Mouse (Mus musculus) layer of hippocampus, postnatal 10 days (tissue): Measurements from ENCODE around the gene Cage1. TPM values are rescaled to one million over a fixed set of nuclear protein-coding genes. Genes with fewer than 3 reads are reported as not detected.

Experiments
- DNase-seq, 2 experiments: peaks; one replicate each; pipeline ENCODE4 v3.0.0; 2021; ENCODE audit warnings: low spot score in 2 of 2
- long read RNA-seq: library from polyadenylated mRNA; stranded (forward); transcript quantifications from one replicate; pipeline ENCODE4 v2.0.0, GENCODE M21; 2023
- total RNA-seq, 2 experiments: library from RNA; stranded (reverse); gene quantifications; 2 replicates each; pipeline ENCODE4 v1.2.3; 2021

Cage1 gene
- total RNA-seq, result 1 to 10 TPM; 2.0 to 3.1 TPM
- long read RNA-seq, partial matches to known transcripts, result 1 of 5 reads
- long read RNA-seq, other reads (novel, unspliced or antisense), result 3 of 5 reads

GRCm38 (mm10) chr13:38037044-38037687, at the start of gene Cage1:
TSS of gene Cage1 (minus strand) at chr13:38037069.
- DNase-seq, result peak; percentile 94 to 96

- DNase-seq, result no peak
Measured at GRCm38 (mm10) chr13:38081161-38081560, 44.3 kb upstream of the Cage1 start.

GRCm38 (mm10) chr13:38080725-38081124, 43.9 kb upstream of the Cage1 start:
- DNase-seq, result no peak

- no peak for DNase-seq
Measured at GRCm38 (mm10) chr13:38080014-38080413, 43.1 kb upstream of the Cage1 start.

DNA sequence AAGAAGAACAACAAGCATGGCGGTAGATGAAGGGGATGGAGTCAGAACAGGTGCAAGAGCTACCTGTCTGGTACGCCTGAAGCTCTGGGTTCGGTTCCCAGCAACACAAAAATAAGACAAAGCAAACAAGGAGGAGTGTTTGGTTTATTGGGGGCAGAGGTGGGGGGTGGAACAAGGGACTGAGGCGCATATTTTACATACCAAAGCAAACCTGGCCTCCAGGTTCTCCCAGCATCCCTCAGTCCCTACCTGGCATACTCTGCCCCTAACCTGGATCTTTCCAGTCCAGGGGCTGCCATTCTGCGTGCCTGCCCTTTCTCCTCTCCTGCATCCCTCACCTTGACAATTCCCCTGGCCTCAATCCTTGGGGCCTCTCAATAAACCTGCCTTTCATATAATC, 42.5 kb upstream of the Cage1 start:
- DNase-seq, result no peak

- no peak for DNase-seq
Measured at GRCm38 (mm10) chr13:38078836-38079235, 42.0 kb upstream of the Cage1 start.

GRCm38 (mm10) chr13:38077113-38077512, 40.2 kb upstream of the Cage1 start:
- DNase-seq, result no peak

DNA sequence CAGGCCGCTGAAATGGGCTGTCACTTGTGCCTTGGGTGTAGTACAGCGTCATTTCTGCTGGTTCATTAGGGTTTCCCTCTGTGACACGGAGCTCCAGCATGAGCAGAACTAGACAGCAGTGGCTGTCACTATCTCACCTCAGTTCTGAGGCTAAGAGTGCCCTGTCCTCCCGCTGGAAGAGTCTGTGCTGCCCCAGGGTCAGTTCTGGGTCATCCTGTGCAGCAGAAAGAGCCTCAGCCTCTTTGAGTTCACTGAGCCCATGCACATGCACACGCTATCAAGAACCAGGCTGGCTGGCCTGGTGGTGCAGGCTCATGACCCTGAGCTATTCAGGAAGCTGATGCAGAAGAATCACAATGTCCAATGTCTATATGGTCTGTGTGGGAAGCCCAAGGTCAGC, 37.5 kb upstream of the Cage1 start:
- DNase-seq, result no peak

DNA sequence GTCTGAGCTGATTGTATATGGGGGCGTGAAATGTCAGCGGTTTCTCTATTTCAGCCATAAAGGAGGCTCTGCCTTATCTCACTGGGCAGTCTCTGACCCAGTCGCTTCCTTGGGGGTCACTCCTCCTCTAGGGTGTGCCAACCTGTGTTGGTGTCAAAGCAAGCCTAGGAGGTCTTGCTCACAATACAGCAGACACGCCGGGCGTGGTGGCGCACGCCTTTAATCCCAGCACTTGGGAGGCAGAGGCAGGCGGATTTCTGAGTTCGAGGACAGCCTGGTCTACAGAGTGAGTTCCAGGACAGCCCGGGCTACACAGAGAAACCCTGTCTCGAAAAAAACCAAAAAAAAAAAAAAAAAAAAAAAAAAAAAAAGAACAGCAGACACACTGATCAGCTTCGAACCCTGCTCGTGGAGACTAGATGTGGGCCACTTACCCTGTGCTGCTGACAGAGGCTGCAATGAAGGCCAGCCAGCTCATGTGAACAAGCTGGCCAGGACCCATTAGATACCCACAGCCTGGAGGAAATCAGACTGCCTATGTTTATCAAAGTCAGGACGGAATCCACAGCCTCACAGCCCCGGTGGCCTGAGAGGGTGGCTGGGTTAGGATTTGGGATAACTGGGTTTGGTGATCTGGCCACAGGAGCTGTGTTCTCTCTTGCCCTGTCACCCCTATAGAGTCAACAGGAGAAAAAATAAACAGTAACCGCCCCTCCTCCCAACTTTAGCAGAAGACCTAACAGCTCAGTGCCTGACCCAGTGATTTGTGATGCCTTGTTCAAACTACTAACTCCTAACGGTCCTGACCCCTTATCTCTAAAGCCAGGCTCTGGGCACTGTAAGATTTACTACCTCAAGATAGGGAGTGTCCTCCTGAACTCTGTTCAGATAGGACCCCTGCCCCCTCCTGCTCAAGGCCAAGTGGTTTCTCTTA, 36.8 kb upstream of the Cage1 start:
- DNase-seq, result no peak

DNA sequence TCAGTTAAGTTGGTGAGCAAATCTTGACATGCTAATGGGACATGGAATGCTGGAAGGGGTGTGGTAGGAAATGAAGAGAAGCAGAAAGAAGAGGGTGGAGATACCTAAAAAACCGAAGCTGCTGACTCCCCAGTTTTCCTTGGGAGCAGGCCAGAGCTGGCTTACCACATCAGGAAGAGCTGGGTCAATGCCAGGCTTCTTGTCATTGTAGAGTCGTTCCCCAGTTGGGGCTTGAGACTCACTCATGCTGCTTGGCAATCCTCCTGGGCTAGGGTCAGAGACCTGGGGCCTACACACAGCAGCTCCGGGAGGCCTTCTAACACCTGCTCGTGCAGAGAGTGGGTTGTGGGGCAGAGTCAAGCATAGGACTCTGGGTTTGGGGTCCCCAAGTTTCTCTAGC, 34.1 kb upstream of the Cage1 start:
- peak in 1 of 2 experiments; percentile 12 for DNase-seq

GRCm38 (mm10) chr13:38064854-38065663, 28.2 kb upstream of the Cage1 start:
- DNase-seq, result peak; percentile 42 to 50

GRCm38 (mm10) chr13:38062678-38063077, 25.8 kb upstream of the Cage1 start:
- no peak for DNase-seq

DNA sequence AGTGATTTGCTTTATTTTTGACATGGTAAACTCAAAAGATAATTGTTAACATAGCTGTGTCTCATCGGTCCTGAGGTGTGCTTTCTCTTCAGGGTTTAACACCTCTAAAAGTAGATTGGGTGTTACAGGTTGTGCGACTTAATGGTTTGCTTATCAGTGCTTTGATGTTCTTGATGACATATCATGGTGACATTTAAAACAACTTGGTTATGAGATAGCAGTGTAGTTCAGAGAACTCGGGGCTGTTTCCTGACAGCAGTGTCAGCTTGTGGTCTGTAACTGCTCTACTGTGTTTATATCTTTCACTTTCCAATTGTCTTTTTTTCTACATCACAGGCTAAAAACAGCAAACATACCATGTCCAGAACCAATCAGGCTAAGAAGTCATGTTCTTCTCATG, 13.0 kb upstream of the Cage1 start:
- no peak for DNase-seq

- peak; percentile 5 to 16 for DNase-seq
Measured at GRCm38 (mm10) chr13:38037811-38038210, 942 bp upstream of the Cage1 start.

- peak; percentile 5 to 17 for DNase-seq
Measured at GRCm38 (mm10) chr13:38036343-38037043, 376 bp downstream of the Cage1 start, which contains the start of gene Riok1. TSS of gene Riok1 (plus strand) at chr13:38036995.

DNA sequence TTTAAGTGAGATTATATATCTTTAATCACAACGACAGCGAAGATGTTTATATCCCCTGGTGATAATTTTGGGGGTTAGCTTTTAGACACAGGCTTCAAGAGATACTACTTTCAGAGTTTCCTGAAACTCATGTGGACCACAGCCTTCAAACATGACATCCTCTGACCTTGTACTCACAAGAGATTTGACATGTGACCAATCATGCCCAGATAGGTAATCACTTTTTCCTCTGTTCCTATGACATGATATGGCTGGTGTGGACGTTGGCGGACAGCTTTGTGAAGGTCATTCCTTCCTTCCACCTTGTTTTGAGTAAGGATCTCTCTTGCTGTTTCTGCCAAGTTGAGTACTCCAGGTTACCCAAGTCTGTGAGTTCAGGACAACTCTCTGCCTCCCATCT, 8.5 kb downstream of the Cage1 start:
- no peak for DNase-seq

DNA sequence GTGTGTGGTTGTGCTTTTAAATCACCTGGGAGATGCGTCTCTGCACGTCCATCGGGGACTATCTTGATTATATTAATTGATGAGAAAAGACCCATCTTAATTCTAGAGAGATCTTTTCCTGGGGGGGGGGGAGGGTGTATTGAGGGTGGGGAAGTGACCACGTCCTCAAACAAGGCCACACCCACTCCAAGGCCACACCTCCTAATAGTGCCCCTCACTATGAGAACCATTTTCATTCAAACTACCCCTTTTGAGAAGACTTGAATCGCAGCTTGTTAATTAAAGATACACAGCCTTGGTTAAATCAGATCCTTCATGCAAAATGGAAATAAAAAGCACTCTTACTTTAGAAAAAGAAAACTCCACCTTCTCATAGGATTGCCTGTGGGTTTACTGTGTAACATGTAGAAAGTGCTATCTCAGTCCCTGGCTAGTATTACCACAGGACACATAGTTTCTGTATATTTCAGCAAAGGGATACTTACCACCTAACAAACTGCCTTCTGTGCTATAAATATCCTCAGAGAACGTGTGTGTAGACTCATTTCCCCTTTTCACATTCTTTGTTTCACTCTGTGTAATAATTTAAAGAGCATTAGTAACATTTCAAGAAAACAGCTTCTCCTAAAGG, 9.1 kb downstream of the Cage1 start:
- no peak for DNase-seq

DNA sequence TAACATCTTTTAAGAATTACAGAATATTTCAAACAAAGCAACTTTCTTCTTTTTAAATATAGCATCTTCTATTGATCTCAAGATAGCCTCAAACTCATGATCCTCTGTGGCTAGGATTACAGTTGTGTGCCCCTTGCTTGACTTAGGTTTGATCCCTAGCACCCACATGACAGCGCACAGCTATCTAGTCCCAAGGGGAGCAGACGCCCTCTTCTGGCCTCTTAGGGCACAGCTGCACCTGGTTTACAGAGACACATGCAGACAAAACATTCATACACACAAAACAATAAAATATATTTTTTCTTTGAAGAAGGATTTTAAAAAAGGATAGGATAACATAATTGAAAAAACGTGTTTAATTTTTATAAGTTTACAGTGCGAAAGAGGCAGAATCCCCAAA, 11.0 kb downstream of the Cage1 start:
- no peak for DNase-seq

DNA sequence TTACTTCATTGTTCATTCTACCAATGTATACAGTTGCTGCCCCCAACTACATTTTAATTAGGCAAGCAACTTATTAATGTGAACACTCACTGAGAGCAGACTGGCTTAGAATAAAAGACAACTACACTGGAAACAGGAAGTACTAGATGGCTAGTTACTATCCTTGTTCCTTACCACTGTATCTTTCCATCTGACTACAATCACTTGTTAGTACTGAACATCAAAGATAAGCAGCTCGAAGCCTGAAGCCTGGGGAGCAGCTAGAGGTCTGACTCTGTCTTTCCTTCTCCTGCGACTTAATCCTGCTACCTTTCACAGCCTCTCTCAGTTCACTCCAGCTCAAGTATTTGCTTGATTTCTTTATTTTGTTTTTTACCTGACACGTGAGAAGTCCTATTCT, 18.1 kb downstream of the Cage1 start:
- no peak for DNase-seq

DNA sequence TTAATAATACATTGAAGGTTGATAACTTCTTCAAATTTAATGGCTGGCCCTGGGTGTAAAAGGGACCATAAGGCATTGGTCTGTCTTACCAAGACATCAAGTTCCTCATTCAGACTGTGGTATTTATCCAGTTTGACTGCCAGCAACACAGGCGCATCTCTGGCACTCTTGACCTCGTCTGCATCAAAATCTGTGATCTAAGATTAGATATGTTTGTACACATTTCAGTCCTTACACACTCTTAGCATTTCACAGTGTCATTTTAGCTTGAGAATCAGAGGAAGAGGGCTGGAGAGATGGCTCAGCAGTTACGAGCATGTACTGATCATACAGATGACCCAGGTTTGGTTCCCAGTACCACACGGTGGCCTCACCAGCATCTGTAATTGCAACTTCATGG, 21.3 kb downstream of the Cage1 start:
- no peak for DNase-seq
